Comparison of ENCODE assay signal across 27 mouse cellular contexts in the genomic region with DNA sequence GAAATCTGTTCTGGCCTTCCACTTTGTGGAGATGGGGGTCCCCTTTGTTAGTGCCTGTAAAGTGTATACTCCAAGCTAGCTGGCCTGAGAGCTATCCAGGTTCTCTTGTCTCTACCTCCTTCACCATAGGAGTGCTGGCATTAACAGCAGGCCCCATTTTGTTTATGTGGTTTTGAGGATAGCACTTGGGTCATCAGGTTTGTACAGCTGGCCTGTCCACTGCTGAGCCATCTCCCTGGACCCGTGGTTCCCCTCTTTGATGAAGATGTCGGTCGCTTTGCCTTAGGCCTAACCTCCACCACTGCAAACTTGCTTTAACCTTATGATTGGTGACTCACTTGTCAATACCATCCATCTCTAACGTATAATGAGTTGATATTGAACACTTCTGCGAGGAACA. TPM values are rescaled to one million over a fixed set of nuclear protein-coding genes. Genes with fewer than 3 reads are reported as not detected.
"Had no signal": no experiment of that assay in that cellular context is flagged by ENCODE, and none has a peak within 500 bp of the region (broad histone marks: within the 10 kb centered on the region; RNA-seq: fewer than 3 reads in every experiment).

No protein-coding gene starts in this region.

- DNase-seq: gastrocnemius, postnatal 14 days; gastrocnemius, postnatal 36 days; heart, adult 18-20 months; heart, postnatal 14 days; heart, postnatal 36 days; kidney, adult 11 months; kidney, adult 2 months; kidney, adult 9 months; kidney, postnatal 14 days; kidney, postnatal 4 days; liver had no signal

- H3K9me3 ChIP-seq: heart, embryonic 13.5 days; heart, embryonic 15.5 days; kidney, embryonic 15.5 days; limb, embryonic 10.5 days; liver, embryonic 12.5 days had no signal

- H3K27ac ChIP-seq: heart, embryonic 13.5 days; heart, embryonic 15.5 days; hindbrain, embryonic 13.5 days; hindbrain, embryonic 15.5 days; hindbrain, postnatal 0 days; kidney, embryonic 15.5 days; kidney, postnatal 0 days; layer of hippocampus, adult 2 months; left cerebral cortex, adult 2 months; limb, embryonic 10.5 days; limb, embryonic 12.5 days; liver, embryonic 12.5 days; liver, embryonic 14.5 days had no signal

- H3K4me1 ChIP-seq: heart, embryonic 13.5 days; heart, embryonic 15.5 days; hindbrain, embryonic 13.5 days; hindbrain, embryonic 15.5 days; limb, embryonic 10.5 days; limb, embryonic 12.5 days; liver, embryonic 12.5 days had no signal

- H3K4me2 ChIP-seq: heart, embryonic 11.5 days; heart, embryonic 13.5 days; heart, embryonic 15.5 days; hindbrain, embryonic 13.5 days; hindbrain, embryonic 15.5 days; kidney, embryonic 15.5 days; limb, embryonic 12.5 days; liver, embryonic 12.5 days had no signal

- H3K36me3 ChIP-seq: heart, embryonic 13.5 days; heart, embryonic 15.5 days; hindbrain, embryonic 13.5 days; hindbrain, embryonic 15.5 days; kidney, embryonic 15.5 days; limb, embryonic 10.5 days; limb, embryonic 12.5 days; liver, embryonic 12.5 days had no signal

- H3K9ac ChIP-seq: heart, embryonic 13.5 days; heart, embryonic 15.5 days; hindbrain, embryonic 13.5 days; hindbrain, embryonic 15.5 days; kidney, embryonic 15.5 days; limb, embryonic 12.5 days; liver, embryonic 12.5 days; liver, embryonic 14.5 days had no signal

- H3K27me3 ChIP-seq: heart, embryonic 15.5 days; hindbrain, embryonic 15.5 days had no signal

- ATAC-seq: hindbrain, postnatal 0 days; intestine, embryonic 16.5 days; liver, embryonic 12.5 days had no signal

- H3K4me3 ChIP-seq: heart, embryonic 13.5 days; heart, embryonic 15.5 days; hindbrain, embryonic 13.5 days; hindbrain, embryonic 15.5 days; kidney, embryonic 15.5 days; layer of hippocampus, adult 2 months; left cerebral cortex, adult 2 months; limb, embryonic 10.5 days; limb, embryonic 12.5 days; liver, embryonic 12.5 days had no signal

RNA-seq across cellular contexts. Expression of a gene that starts 13.2 kb away (rescaled TPM):
- total RNA-seq: hematopoietic stem cell, adult 5-6 weeks had no signal
